Mouse (Mus musculus) C2C12 (cell line): Measurements from ENCODE around the gene Gm13285. TPM values are rescaled to one million over a fixed set of nuclear protein-coding genes. Genes with fewer than 3 reads are reported as not detected.
"Not testable (repeated sequence)": the region's sequence is repeated elsewhere in the genome, so short reads cannot be mapped to it uniquely, and the experiment has no call there.

Source experiments
- H3K27me3 ChIP-seq: one replicate; pipeline ENCODE4 v1.6.1; 2011; ENCODE audit not compliant: control insufficient read depth, insufficient read depth, insufficient read length
- H3K36me3 ChIP-seq: one replicate; pipeline ENCODE4 v1.6.1; 2011; ENCODE audit not compliant: control insufficient read depth, insufficient read depth
- H3K4me3 ChIP-seq: one replicate; pipeline ENCODE4 v1.5.1; 2011; ENCODE audit warnings: mild to moderate bottlenecking, control low read depth; ENCODE audit not compliant: poor library complexity, insufficient read depth, severe bottlenecking
- H3K79me2 ChIP-seq: one replicate; pipeline ENCODE4 v1.6.1; 2011; ENCODE audit not compliant: control insufficient read depth, insufficient read depth
- H3K79me3 ChIP-seq: one replicate; pipeline ENCODE4 v1.6.1; 2011; ENCODE audit warnings: low read depth, control low read depth
- H3ac ChIP-seq: one replicate; pipeline ENCODE3; 2011; ENCODE audit warnings: low read depth; ENCODE audit not compliant: control insufficient read depth, insufficient read length
- CEBPB ChIP-seq: IDR thresholded peaks from one replicate; pipeline ENCODE4 v1.6.1; 2011; ENCODE audit warnings: low read depth, mild to moderate bottlenecking, control low read depth, moderate library complexity
- CTCF ChIP-seq: IDR thresholded peaks from one replicate; pipeline ENCODE4 v1.5.1; 2011; ENCODE audit not compliant: control insufficient read depth, insufficient read depth, insufficient read length
- FOSL1 ChIP-seq: IDR thresholded peaks from one replicate; pipeline ENCODE4 v1.8.0; 2011; ENCODE audit warnings: mild to moderate bottlenecking, low read length; ENCODE audit not compliant: poor library complexity, insufficient read depth, severe bottlenecking
- MAX ChIP-seq: IDR thresholded peaks from one replicate; pipeline ENCODE4 v1.6.1; 2011; ENCODE audit warnings: mild to moderate bottlenecking, control low read depth
- MYOD1 ChIP-seq: IDR thresholded peaks from one replicate; pipeline ENCODE4 v1.6.1; 2011; ENCODE audit warnings: low read depth; ENCODE audit not compliant: control insufficient read depth, insufficient read length
- MYOG ChIP-seq: IDR thresholded peaks from one replicate; pipeline ENCODE4 v1.6.1; 2011; ENCODE audit not compliant: control insufficient read depth, insufficient read length; ENCODE audit errors: extremely low read depth
- USF1 ChIP-seq: IDR thresholded peaks from one replicate; pipeline ENCODE4 v1.6.1; 2011; ENCODE audit warnings: low read depth, mild to moderate bottlenecking, control low read depth, moderate library complexity
- long read RNA-seq, 2 experiments: library from polyadenylated mRNA; unstranded; transcript quantifications; one replicate each; pipeline ENCODE4 v2.0.0; 2019 to 2020
- polyA plus RNA-seq: library from polyadenylated mRNA; unstranded; fragments of >200 nt; fragmentation: generic; extraction: Trizol; gene quantifications from one replicate; pipeline ENCODE4 v1.2.1, GENCODE M21; 2012; ENCODE audit warnings: missing spikeins

The Gm13285 gene
- not detected for polyA plus RNA-seq
- long read RNA-seq, experiment 1: 0 reads
- long read RNA-seq, experiment 2: 0 reads

GRCm38 (mm10) chr4:88799365-88799764, at the start of gene Gm13285:
Gm13285 (plus strand) TSS chr4:88799665.
- not testable (repeated sequence) for H3ac ChIP-seq, H3K36me3 ChIP-seq, H3K4me3 ChIP-seq, H3K79me2 ChIP-seq, H3K79me3 ChIP-seq, H3K27me3 ChIP-seq

GRCm38 (mm10) chr4:88749926-88750325, 49.5 kb upstream of the Gm13285 start:
- no peak overlapping the region for H3K4me3 ChIP-seq
- H3K27me3 ChIP-seq: no peaks in the 10 kb centered on the region

GRCm38 (mm10) chr4:88754818-88755340, 44.6 kb upstream of the Gm13285 start, which contains the start of gene Gm13271:
Gm13271 (plus strand) TSS chr4:88754868.
- not testable (repeated sequence) for H3K36me3 ChIP-seq, H3K79me3 ChIP-seq, H3K4me3 ChIP-seq, H3K27me3 ChIP-seq, H3ac ChIP-seq, H3K79me2 ChIP-seq

More at GRCm38 (mm10) chr4:88749926-88750325, 49.5 kb upstream of the Gm13285 start:
- Histone ChIP-seq H3ac (no peak overlapping the region), H3K79me3 (no peaks in the 10 kb centered on the region), H3K36me3 (no peaks in the 10 kb centered on the region), H3K79me2 (no peaks in the 10 kb centered on the region)
- TF ChIP-seq USF1: no peak
- TF ChIP-seq CEBPB: no peak
- TF ChIP-seq MYOD1: no peak
- TF ChIP-seq FOSL1: no peak
- TF ChIP-seq MYOG: no peak
- no peak for TF ChIP-seq CTCF
- no peak for TF ChIP-seq MAX

- H3K79me2 ChIP-seq, H3K4me3 ChIP-seq: not testable (repeated sequence)
These were observed 42.6 kb upstream of the Gm13285 start for GRCm38 (mm10) chr4:88756581-88757513.

GRCm38 (mm10) chr4:88757628-88758031, 41.8 kb upstream of the Gm13285 start:
- H3K27me3 ChIP-seq, H3K79me3 ChIP-seq, H3ac ChIP-seq, H3K36me3 ChIP-seq, H3K4me3 ChIP-seq, H3K79me2 ChIP-seq: not testable (repeated sequence)

More at GRCm38 (mm10) chr4:88756581-88757513, 42.6 kb upstream of the Gm13285 start:
- not testable (repeated sequence) for H3K79me3 ChIP-seq, H3K27me3 ChIP-seq, H3ac ChIP-seq, H3K36me3 ChIP-seq

GRCm38 (mm10) chr4:88758751-88759150, 40.7 kb upstream of the Gm13285 start:
- not testable (repeated sequence) for H3K79me2 ChIP-seq, H3K27me3 ChIP-seq

GRCm38 (mm10) chr4:88759610-88760268, 39.7 kb upstream of the Gm13285 start, which contains the start of gene Gm13283:
Gm13283 (plus strand) TSS chr4:88760119.
- not testable (repeated sequence) for H3K4me3 ChIP-seq, H3K36me3 ChIP-seq, H3K79me2 ChIP-seq, H3ac ChIP-seq, H3K27me3 ChIP-seq, H3K79me3 ChIP-seq

More at GRCm38 (mm10) chr4:88758751-88759150, 40.7 kb upstream of the Gm13285 start:
- not testable (repeated sequence) for H3K4me3 ChIP-seq, H3K36me3 ChIP-seq, H3K79me3 ChIP-seq, H3ac ChIP-seq

GRCm38 (mm10) chr4:88760431-88760830, 39.0 kb upstream of the Gm13285 start:
- not testable (repeated sequence) for H3K4me3 ChIP-seq, H3ac ChIP-seq, H3K27me3 ChIP-seq, H3K79me3 ChIP-seq, H3K36me3 ChIP-seq, H3K79me2 ChIP-seq

- H3K79me2 ChIP-seq, H3K79me3 ChIP-seq, H3ac ChIP-seq, H3K27me3 ChIP-seq, H3K4me3 ChIP-seq, H3K36me3 ChIP-seq: not testable (repeated sequence)
These were observed 37.7 kb upstream of the Gm13285 start for GRCm38 (mm10) chr4:88761776-88762175.

- not testable (repeated sequence) for H3K4me3 ChIP-seq, H3K36me3 ChIP-seq, H3K79me2 ChIP-seq
These were observed 37.1 kb upstream of the Gm13285 start for GRCm38 (mm10) chr4:88762341-88762740.

More at GRCm38 (mm10) chr4:88762341-88762740, 37.1 kb upstream of the Gm13285 start:
- not testable (repeated sequence) for H3K79me3 ChIP-seq, H3K27me3 ChIP-seq, H3ac ChIP-seq
